Mouse (Mus musculus): ENCODE measurements at regions not wholly inside any gene's neighbourhood (a gene's known extent, or its start where the extent isn't known, plus 50 kb on each side); places are given as distances from the start of the nearest gene placed in this dataset.

- H3K4me3 ChIP-seq (replicated peaks) = no peak overlapping the region
- H3K27me3 ChIP-seq (replicated peaks) = no peaks in the 10 kb centered on the region
- no peaks in the 10 kb centered on the region for H3K4me1 ChIP-seq
- TF ChIP-seq FLI1 (IDR thresholded peaks at IDR 0.05; ENCODE audit: low read length) (no peak), GATA1 (IDR thresholded peaks at IDR 0.05; ENCODE audit: borderline replicate concordance, low read length) (no peak)
- no peaks in the 10 kb centered on the region for H3K36me3 ChIP-seq (replicated peaks; ENCODE audit: low read length)
- peaks cover 22% of the 10 kb centered on the region for H3K9me3 ChIP-seq
Observed at GRCm38 (mm10) chr12:106183973-106184372, 173.9 kb downstream of the Vrk1 start.

GRCm38 (mm10) chr12:106185398-106186077 is 175.5 kb downstream of the Vrk1 start:
- H3K9me3 ChIP-seq = peaks cover 11% of the 10 kb centered on the region; the same call in 1 of the 2 replicates
- H3K4me3 ChIP-seq (replicated peaks) = no peak overlapping the region
- no peak for TF ChIP-seq GATA1 (IDR thresholded peaks at IDR 0.05; ENCODE audit: borderline replicate concordance, low read length)
- TF ChIP-seq FLI1 (IDR thresholded peaks at IDR 0.05; ENCODE audit: low read length) = no peak

GRCm38 (mm10) chr12:106186501-106186900 is 176.5 kb downstream of the Vrk1 start:
- H3K4me1 ChIP-seq = no peaks in the 10 kb centered on the region
- no peak overlapping the region for H3K4me3 ChIP-seq (replicated peaks)
- no peaks in the 10 kb centered on the region for H3K36me3 ChIP-seq (replicated peaks; ENCODE audit: low read length)
- no peak for TF ChIP-seq GATA1 (IDR thresholded peaks at IDR 0.05; ENCODE audit: borderline replicate concordance, low read length)
- TF ChIP-seq FLI1 (IDR thresholded peaks at IDR 0.05; ENCODE audit: low read length) = no peak
- H3K27me3 ChIP-seq (replicated peaks) = no peaks in the 10 kb centered on the region
- peaks cover 11% of the 10 kb centered on the region; the same call in 1 of the 2 replicates for H3K9me3 ChIP-seq

More at GRCm38 (mm10) chr12:106185398-106186077, 175.5 kb downstream of the Vrk1 start:
- Histone ChIP-seq H3K4me1 (no peaks in the 10 kb centered on the region), H3K36me3 (replicated peaks; ENCODE audit: low read length) (no peaks in the 10 kb centered on the region), H3K27me3 (replicated peaks) (no peaks in the 10 kb centered on the region)

GRCm38 (mm10) chr12:106191771-106192170 is 181.7 kb downstream of the Vrk1 start:
- TF ChIP-seq FLI1 (IDR thresholded peaks at IDR 0.05; ENCODE audit: low read length) = no peak
- no peak for TF ChIP-seq GATA1 (IDR thresholded peaks at IDR 0.05; ENCODE audit: borderline replicate concordance, low read length)
- Histone ChIP-seq H3K27me3 (replicated peaks) (no peaks in the 10 kb centered on the region), H3K4me3 (replicated peaks) (no peak overlapping the region), H3K4me1 (no peaks in the 10 kb centered on the region), H3K9me3 (peaks cover 31% of the 10 kb centered on the region), H3K36me3 (replicated peaks; ENCODE audit: low read length) (no peaks in the 10 kb centered on the region)

- TF ChIP-seq FLI1 (IDR thresholded peaks at IDR 0.05; ENCODE audit: low read length) (no peak), GATA1 (IDR thresholded peaks at IDR 0.05; ENCODE audit: borderline replicate concordance, low read length) (no peak)
- H3K4me1 ChIP-seq = no peaks in the 10 kb centered on the region
- no peaks in the 10 kb centered on the region for H3K36me3 ChIP-seq (replicated peaks; ENCODE audit: low read length)
- no peaks in the 10 kb centered on the region for H3K27me3 ChIP-seq (replicated peaks)
- H3K9me3 ChIP-seq = peaks cover 45% of the 10 kb centered on the region
- no peak overlapping the region for H3K4me3 ChIP-seq (replicated peaks)
Observed at GRCm38 (mm10) chr12:106199302-106199701, 189.3 kb downstream of the Vrk1 start.

- no peaks in the 10 kb centered on the region for H3K27me3 ChIP-seq (replicated peaks)
- no peak overlapping the region for H3K4me3 ChIP-seq (replicated peaks)
- TF ChIP-seq FLI1 (IDR thresholded peaks at IDR 0.05; ENCODE audit: low read length) = no peak
- TF ChIP-seq GATA1 (IDR thresholded peaks at IDR 0.05; ENCODE audit: borderline replicate concordance, low read length) = no peak
- no peaks in the 10 kb centered on the region for H3K4me1 ChIP-seq
- peaks cover 46% of the 10 kb centered on the region for H3K9me3 ChIP-seq
- no peaks in the 10 kb centered on the region for H3K36me3 ChIP-seq (replicated peaks; ENCODE audit: low read length)
Observed at GRCm38 (mm10) chr12:106203526-106203925, 193.5 kb downstream of the Vrk1 start.

GRCm38 (mm10) chr12:106210959-106211358 is 200.9 kb downstream of the Vrk1 start:
- no peaks in the 10 kb centered on the region for H3K36me3 ChIP-seq (replicated peaks; ENCODE audit: low read length)
- H3K4me3 ChIP-seq (replicated peaks) = no peak overlapping the region
- no peaks in the 10 kb centered on the region for H3K4me1 ChIP-seq
- peaks cover 36% of the 10 kb centered on the region for H3K9me3 ChIP-seq
- TF ChIP-seq FLI1 (IDR thresholded peaks at IDR 0.05; ENCODE audit: low read length) = no peak
- TF ChIP-seq GATA1 (IDR thresholded peaks at IDR 0.05; ENCODE audit: borderline replicate concordance, low read length) = no peak
- H3K27me3 ChIP-seq (replicated peaks) = no peaks in the 10 kb centered on the region

- no peak for TF ChIP-seq GATA1 (IDR thresholded peaks at IDR 0.05; ENCODE audit: borderline replicate concordance, low read length)
- no peak for TF ChIP-seq FLI1 (IDR thresholded peaks at IDR 0.05; ENCODE audit: low read length)
- Histone ChIP-seq H3K4me3 (replicated peaks) (no peak overlapping the region), H3K4me1 (no peaks in the 10 kb centered on the region), H3K27me3 (replicated peaks) (no peaks in the 10 kb centered on the region), H3K9me3 (peaks cover 40% of the 10 kb centered on the region), H3K36me3 (replicated peaks; ENCODE audit: low read length) (no peaks in the 10 kb centered on the region)
Observed at GRCm38 (mm10) chr12:106211488-106211887, 201.5 kb downstream of the Vrk1 start.

GRCm38 (mm10) chr12:106212397-106212796 is 202.4 kb downstream of the Vrk1 start:
- Histone ChIP-seq H3K9me3 (peaks cover 48% of the 10 kb centered on the region), H3K36me3 (replicated peaks; ENCODE audit: low read length) (no peaks in the 10 kb centered on the region), H3K27me3 (replicated peaks) (no peaks in the 10 kb centered on the region), H3K4me1 (no peaks in the 10 kb centered on the region), H3K4me3 (replicated peaks) (no peak overlapping the region)
- no peak for TF ChIP-seq GATA1 (IDR thresholded peaks at IDR 0.05; ENCODE audit: borderline replicate concordance, low read length)
- no peak for TF ChIP-seq FLI1 (IDR thresholded peaks at IDR 0.05; ENCODE audit: low read length)

GRCm38 (mm10) chr12:106220071-106220470 is 210.0 kb downstream of the Vrk1 start:
- TF ChIP-seq FLI1 (IDR thresholded peaks at IDR 0.05; ENCODE audit: low read length) = no peak
- TF ChIP-seq GATA1 (IDR thresholded peaks at IDR 0.05; ENCODE audit: borderline replicate concordance, low read length) = no peak
- Histone ChIP-seq H3K9me3 (peaks cover 54% of the 10 kb centered on the region), H3K36me3 (replicated peaks; ENCODE audit: low read length) (no peaks in the 10 kb centered on the region), H3K27me3 (replicated peaks) (no peaks in the 10 kb centered on the region), H3K4me3 (replicated peaks) (no peak overlapping the region), H3K4me1 (no peaks in the 10 kb centered on the region)
